Mouse (Mus musculus): ENCODE measurements around the gene Grik2.

DNA sequence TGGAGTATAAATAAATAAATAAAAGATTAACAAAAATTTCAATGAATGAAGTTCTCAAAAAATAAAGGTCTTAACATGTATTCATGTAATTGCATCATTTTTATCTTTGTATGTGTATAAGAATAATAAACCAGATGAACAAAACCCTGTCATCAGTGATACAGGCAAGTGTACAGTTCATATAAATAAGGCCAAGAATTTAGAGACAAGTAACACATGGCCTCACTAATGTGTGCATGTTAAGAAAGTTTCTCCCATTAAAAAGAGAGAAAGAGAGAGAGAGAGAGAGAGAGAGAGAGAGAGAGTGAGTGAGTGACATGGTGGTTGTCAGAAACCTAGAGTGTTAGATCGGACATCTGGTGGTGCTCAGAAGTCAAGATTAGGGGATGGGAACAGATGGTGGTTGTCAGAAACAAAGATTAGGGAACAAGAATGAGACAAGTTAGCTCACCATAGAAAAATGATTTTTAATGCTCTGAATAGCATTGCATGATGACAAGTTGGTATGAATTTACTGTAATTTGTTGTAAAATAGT lies 228.6 kb downstream of the Grik2 start:
- TF ChIP-seq CTCF (IDR thresholded peaks at IDR 0.05; ENCODE audit: extremely low read depth, insufficient read depth, low read length), result no peak
- TF ChIP-seq POLR2A (IDR thresholded peaks at IDR 0.05; ENCODE audit: extremely low read depth, insufficient read depth, low read length), result no peak
